Mouse (Mus musculus) neural tube, embryonic 10.5 days (tissue): ENCODE measurements around the gene Prlhr.

Experiments
- DNase-seq: peaks from one replicate; pipeline ENCODE4 v3.0.0-alpha.2; 2017; ENCODE audit warnings: low spot score; ENCODE audit errors: extremely low spot score

The Prlhr gene

DNA sequence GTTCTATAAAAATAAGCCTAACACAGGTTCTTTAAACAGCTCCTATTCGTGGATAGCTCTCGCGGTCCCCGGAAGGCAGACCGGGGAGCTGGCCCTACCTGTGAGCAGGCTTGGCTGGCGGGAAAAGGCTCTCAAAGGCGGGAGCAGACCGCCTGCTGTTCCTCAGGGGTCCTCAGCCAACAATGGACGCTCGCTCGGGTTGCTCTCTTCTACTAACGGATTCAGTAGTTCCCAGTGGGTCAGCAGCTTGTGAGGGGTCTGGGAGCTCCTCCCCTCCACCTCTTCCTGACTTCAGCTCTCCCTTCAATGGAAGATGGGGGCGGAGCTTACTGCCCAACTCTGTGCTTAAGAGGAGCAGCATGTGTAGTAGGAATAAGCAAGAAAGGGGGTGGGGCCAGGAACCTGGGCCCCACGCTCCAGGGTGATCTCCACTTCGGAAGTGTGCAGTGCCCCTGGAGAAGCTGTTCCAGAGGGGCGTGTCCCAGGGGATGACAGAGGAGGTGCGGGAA is at the start of gene Prlhr:
TSS of gene Prlhr (minus strand) at position 51 of the 509 bp plus-strand sequence.
- no peak for DNase-seq

DNA sequence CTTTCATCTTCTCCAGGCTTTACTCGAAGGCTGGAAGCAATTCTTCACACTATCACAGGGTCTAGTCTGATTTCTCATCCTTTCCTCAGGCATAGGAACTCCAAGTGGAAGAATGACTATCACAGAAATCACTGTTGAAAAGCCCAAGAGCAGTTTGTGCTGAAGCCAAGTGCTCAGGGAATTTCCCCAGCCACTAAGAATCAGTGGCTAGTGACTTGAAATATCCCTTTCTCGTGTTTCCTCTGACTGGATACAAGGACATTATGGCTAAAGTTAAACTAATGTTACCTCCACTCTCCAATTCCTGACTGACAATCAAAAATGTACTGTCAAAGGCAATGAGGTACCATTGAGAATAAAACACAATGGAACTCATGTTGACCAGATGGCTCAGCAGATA is 47.0 kb upstream of the Prlhr start:
- no peak for DNase-seq

DNA sequence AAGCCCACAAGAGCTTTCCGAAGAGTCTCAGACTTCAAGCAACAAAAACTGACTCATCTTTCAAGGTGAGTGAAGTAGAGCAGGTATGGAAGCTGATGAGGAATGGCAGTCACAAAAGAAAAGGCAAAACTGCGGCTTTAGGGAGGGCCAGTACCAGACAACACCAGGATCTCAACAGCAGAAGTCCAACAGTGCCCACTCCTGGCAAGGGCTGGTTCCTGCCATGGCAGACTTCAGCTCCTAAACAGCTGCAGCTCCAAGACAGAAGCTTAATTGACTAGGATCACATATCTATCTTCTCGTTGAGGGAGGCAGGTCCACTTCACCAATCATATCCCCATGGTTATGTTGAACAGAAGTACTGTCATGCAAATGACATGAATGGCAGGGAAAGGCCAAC is 45.3 kb upstream of the Prlhr start:
- DNase-seq: no peak

DNA sequence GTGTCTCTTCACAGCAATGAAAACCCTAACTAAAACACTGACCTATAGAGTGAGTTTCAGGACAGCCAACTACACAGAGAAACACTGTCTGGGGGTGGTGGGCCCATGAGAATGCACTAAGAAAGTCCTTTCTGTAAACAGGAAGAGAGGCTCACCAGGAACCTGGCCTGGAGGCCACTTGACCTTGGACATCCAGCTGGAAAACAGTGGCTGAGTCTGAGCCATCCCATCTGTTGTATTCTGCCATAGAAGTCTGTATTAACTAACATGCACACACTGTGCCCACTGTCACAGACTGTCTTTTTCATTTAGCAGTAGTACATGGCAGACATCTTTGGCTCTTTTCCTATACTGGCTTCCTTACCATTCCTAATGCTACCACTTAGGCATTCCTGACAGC is 32.1 kb upstream of the Prlhr start:
- no peak for DNase-seq

DNA sequence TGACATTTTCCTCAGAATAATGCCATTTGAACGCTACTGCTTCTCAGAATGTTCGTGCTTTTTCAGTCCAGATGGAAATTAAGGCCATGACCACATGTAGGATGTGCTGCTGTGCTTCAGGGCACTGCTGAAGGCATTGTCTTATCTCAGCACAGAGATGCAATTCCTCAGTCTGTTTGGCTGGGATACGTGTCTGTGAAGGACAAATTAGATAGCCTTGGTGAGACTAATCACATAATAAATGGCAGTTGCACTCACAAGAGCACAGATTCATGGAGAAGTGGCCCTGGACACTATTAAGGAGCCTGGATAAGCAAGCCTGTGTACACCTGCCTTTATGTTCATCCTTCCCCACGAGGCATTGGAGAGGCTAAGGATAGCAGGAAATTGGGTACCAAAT is 29.1 kb upstream of the Prlhr start:
- DNase-seq: no peak

DNA sequence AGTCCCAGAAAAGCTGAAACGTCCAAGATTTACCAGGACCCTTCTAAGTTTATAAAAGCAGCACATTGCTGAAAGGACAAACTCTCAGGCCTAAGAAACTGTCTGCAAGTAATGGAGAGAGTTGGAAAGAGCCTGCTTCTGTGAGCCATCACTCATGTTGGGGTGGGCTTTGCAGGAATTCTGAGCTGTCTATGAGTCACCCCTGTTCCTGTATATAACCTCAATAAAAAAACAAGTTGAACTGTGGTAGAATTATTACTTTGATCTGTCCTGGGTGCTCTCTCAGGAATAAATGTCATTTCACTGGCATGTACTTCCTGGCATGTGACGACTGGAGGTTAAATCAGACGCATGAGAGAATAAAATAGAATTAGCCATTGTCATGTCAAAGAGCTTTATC is 27.7 kb upstream of the Prlhr start:
- no peak for DNase-seq

DNA sequence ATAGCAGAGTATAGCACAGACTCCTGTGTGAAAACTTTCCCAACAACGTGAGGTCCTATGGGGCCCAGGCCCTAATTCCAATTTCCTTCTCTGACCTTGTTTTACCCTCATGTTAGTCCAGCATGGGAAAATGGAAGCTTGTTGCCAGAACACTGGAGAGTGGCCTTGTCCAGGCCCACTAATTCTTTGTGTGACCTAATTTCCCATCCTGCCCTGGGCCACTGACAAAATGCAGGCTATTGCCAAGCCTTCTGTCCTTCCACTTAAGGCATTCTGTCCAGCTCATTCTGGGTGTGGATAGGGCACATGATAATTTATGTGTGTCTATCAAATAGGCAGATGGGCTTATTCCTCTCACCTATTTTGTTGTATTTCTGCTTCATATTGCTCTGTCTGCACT is 21.5 kb upstream of the Prlhr start:
- DNase-seq: no peak

DNA sequence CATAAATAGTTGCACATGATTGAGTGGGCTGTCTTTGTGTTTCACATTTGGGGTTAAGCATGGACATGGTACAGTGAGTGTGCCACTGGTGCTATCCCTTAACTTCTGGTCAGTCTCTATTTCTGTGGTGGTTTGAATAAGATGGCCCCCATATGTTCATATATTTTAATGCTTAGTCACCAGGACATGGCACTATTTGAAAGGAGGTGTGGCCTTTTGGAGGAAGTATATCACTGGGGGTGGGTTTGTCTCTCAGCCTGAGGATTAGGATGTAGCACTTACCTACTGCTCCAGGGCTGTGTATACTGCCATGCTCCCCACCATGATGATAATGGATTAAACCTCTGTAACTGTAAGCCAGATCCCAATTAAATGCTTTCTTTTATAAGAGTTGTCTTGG is 17.2 kb upstream of the Prlhr start:
- no peak for DNase-seq

DNA sequence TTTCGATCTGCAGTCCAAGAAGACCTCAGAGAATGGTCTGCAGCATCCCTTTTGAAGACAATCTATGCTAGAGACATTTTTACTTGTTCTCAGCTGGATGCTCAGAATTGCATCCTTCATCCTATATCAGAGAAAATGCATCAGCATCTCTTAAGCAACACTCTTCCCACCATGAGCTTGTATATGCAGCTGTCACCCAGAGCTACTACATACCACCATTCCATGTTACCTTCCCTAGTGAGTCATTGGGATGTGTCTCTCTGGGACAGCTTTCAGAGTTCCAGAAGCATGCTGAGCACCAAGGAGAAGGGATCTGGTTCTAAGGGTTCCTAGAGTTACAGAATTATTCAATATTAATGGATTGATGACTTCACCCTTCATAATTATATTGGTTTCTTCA is 10.8 kb upstream of the Prlhr start:
- DNase-seq: no peak

DNA sequence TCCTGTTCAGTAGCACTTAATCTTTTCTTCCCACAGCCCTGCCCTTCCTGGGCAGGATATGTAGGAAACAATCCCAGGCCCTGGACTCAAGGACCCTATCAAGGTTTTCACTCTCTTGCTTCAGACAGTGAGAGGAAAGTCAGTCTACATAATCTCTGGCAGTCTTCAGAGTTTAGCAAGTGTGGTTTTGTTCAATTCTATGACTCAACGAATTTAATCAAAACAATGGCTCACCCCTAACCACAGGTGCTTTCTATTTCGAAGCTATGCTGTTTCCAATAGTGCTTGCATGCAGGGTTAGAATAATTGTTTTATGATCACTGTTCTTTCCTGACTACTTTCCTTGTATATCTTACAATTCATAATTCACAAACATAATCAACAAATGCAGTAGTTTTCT is 9.7 kb upstream of the Prlhr start:
- no peak for DNase-seq

DNA sequence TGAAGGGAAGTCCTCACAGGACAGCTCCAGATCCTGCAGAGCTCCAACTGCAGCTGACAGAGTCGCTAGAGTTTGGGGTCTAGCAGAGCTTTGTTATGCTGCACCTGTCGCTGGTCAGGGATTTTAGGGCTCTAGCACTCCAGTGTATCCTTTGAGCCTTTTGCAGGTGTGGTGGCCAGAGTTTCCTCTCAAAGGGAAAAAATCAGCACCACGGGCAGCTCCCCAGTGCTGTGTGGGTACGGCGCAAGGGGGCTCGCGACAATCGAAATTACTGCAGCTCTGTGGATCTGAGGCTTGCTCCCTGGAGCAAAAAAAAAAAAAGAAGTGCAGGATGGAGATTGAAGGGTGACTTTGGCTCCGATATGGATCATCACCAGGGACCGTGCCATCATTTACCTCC is 742 bp upstream of the Prlhr start:
- peak; percentile 58 for DNase-seq

DNA sequence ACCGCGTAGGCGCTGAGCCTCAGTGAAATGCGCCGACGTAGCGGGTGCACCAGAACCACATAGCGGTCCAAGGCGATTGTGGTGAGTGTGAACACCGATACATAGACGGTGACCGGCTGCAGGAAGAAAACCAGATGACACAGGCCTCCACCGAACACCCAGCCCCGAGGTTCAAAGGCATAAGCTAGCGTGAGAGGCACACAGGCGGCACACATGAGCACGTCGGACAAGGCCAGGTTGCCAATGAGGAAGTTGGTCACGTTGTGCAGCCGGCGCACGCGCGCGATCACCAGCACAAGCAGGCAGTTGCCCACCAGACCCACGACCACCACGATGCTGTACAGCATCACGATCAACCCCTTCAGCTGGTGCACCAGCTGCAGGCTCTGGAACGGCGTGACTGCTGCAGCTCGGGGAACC is 506 bp downstream of the Prlhr start:
- peak; percentile 27 for DNase-seq

DNA sequence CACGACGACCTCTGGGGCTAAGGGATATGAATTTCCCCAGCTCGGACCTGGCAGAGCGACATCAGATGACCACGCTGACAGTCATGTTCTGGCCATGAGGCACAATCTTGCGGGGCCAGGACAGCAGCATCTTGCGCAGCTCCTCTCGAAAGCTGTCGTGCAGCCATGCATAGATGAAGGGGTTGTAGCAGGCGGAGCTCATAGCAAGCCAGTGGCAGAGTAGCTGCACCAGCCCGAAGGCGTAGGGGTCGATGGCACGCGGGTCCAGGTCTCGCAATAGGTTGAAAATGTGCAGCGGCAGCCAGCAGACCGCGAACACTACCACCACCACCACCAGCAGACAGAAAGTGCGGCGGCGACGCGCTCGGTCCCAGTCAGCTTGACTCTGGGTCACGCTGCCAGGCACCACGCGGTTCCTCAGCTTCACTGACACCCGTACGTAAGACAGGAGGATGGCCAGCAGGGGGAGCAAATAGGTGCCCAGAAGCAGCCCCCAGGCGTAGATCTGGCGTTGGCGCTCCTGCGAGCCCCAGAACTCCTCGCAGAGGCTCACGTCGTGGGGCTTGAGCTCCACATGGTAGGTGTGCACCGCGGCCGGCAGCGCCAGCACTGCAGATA is 1.0 kb downstream of the Prlhr start:
- peak; percentile 71 for DNase-seq

DNA sequence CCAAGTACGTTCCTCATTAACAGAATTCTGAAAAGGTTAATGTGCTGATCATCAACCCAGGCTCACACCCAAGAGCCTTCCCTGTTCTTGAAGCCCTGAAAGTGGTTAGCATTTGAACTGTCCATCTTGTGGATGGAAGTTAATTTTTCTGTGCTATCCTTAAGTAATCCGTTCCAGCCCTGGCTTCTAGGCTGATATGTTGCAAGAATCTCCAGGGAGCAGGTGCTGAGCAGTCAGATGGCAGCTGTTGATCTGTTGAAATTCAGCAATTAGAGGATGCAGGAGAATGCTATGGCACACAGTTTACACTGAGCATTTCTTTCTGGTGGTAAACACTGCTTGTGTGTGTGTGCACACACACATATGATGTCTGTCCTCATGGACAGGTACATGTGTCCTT is 2.4 kb downstream of the Prlhr start:
- no peak for DNase-seq

DNA sequence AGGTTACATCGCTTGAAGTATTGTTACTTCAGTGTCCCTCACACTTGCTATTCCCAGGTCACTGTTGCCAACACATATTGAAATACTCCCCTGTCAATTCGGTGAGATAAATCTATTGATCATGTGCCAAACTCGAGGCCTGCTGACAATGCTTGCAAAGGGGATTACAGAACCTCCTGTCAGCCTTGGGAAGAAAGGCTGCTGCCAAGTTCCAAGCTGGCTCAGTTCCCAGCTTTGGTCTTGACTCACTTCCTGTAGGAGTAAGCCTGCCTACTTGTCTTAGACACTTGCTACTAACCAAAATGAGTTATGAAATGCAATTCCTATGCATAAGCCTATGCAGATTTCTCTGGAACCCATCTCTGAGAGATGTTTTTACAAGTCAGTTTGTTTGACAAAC is 4.2 kb downstream of the Prlhr start:
- no peak for DNase-seq

DNA sequence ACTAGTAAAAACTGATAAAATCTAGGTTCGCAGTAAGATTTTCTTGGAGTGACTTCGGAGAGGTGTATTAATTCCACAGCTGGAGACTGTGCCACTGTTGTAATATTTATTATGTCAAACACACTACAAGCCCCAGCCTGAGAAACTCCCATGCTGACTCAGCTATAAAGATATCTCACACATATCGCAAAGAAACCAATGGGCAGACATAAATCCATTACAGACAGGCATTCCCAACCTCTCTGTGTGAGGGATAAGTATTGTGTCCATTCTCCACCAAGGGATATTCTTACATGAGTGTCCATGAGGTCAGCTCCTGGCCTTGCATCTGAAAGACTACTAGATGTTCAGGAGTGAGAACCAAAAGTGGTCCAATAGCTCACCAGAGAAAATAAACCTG is 4.7 kb downstream of the Prlhr start:
- no peak for DNase-seq

DNA sequence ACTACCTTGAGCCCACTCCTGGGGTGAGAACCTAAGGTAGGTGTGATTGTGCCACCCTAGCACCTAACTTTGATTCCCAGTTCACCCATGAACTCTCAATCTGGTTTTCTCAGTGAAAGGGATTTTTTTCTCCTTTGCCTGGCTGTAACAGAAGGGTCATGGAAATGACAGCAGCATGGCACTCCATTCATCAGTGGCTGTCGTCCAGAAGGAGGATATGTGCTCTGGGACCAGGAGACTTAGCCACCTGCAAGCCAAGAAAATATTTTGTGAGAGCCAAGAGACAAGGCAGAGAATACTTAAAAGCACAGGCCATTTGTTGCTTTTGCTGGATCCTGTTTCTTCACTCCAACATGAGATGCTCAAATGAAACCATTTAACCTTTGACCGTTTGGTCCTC is 6.6 kb downstream of the Prlhr start:
- DNase-seq: no peak

DNA sequence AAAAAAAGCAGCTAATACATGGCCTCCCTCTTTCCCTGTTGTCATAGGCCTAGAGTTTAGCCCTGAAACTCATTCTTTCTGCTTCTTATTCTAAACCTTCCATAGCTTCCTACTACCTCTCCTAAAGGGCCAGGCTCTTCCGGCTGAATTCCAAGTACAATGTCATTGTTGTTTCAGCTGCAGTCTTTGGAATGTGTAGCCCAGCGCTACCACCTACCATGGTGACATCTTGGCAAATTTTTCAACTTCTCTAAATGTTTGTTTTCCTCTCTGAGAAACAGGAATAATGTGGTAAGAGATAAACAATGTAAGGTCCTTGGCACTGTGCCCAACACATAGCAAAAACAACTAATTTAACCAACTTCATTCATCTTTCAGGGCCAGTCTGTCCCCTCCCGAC is 8.4 kb downstream of the Prlhr start:
- no peak for DNase-seq

DNA sequence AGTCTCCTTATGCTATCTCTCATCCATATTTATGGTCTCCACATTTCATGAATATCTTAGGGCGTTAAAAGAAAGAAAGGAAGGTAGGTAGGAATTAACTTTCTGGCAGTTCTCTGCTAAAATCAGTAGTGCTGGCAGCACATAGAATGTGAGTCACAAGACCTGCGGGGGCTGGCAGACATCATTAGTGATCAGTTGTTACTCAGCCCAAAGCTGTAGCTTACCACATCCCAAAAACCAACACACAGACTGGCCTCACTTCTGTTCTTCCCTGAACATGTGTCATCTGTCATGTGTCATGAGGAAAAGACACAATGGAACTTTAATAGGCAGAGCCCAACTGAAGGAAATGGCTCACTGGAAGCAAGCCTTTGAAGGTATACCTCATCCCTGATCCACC is 9.0 kb downstream of the Prlhr start:
- no peak for DNase-seq

DNA sequence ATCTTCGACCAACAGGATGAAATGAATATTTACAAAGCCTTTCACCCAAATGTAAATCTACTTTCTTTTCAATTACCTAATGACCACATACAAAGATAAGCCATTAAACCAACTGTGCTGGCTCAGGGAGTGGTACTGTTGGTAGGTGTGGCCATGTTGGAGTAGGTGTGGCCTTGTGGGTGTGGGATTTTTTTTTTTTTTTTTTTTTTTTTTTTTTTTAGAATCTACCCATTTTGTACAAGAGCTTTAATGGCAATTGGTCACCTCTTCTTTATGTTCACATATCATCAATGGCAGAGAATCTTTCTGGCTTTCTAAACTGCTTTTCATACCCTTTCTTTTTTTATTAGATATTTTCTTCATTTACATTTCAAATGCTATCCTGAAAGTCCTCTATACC is 12.3 kb downstream of the Prlhr start:
- DNase-seq: no peak

DNA sequence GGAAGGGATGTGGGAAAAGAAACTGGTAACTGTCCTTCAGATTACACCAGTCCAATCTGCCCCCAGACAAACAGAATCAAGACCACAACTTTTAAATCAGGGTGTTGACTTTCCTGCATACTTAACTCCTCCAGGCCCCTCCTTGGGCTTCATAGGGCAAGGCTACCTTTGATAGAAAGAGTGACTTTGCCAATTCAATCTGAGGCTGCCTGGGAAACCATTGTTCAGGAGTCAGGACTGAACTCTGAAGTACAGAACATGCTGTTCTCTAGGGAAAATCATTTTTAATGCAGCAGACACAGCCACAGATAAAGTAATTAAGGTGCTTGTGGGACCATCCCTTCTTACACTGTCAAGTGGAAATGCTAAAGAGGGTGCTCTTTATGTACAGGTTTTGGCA is 27.6 kb downstream of the Prlhr start:
- no peak for DNase-seq

DNA sequence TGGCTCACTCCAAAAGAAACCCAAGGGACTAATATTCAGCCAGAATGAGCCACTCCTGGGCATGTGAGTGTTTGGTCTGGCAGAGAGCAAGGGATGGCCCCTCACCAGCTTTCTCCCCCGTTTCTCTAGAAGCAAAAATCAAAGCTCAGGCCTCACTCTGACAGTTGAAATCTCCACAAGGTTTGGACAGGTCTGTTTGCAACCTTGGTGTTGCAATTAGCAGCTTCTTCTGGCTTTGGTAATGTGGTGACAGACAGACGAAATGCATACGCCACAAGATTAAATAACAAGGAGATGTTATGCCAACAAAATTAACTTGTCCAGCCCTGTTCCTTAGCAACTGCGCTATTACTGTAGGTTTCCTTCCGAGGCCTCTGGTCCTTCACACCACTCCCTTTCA is 28.0 kb downstream of the Prlhr start:
- DNase-seq: no peak

DNA sequence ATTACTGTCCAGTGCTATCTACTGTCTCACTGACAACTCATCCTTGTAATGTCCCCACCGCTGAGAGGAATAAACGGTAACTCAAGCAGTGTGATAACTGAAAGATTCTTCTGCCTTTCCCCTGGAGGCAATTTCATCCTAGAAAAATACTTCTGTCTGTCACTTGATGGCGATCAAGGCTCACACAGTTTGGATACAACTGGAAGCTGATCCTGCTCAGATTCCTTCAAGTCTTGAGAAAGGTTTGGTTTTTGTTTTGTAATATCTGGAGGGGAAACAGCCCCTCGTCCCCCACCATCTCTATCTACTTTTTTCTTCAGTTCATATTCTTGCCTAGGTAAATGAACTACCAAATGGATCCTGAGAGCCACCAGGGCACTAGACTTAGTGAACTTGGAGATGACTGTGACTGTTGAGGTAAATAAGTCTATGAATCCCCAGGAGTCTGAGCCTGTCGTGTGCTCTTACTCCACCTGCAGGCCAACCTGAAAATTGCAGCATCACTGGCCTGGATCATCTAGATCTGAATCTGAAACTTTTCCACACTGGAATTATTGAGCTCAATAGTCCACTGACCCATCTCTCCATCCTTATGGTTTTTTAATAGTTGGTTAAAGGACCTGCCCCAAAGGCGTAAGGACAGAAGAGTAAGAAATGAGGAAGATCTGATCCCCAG is 30.4 kb downstream of the Prlhr start:
- DNase-seq: no peak
